Mouse (Mus musculus) bone marrow macrophage, adult 2 months (primary cell): ENCODE data around the gene Mvb12b.

Source experiments
- CTCF ChIP-seq: IDR thresholded peaks from 2 replicates; pipeline ENCODE4 v1.5.1; 2012; ENCODE audit warnings: low read depth, mild to moderate bottlenecking, low read length, moderate library complexity
- POLR2A ChIP-seq: IDR thresholded peaks from 2 replicates; pipeline ENCODE4 v1.6.1; 2012; ENCODE audit warnings: mild to moderate bottlenecking, low read depth, low read length, borderline replicate concordance

DNA sequence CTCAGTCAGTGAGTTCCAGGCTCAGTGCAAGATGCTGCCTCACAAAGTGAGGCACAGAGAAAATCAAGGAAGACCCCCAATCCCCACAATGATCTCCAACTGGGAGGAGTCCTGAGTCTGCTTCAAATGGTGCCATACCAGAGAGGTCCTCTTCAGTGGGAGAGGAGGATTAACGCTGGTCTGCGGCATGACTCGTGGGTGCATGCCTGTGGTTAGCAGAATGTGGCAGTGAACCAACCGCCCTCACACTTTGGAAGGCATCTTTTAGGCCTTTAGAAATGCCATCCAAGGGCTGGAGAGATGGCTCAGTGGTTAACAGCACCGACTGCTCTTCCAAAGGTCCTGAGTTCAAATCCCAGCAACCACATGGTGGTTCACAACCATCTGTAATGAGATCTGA is 142.0 kb downstream of the Mvb12b start:
- TF ChIP-seq POLR2A: no peak
- no peak for TF ChIP-seq CTCF
